Mouse (Mus musculus): ENCODE measurements at regions not wholly inside any gene's neighbourhood (a gene's known extent, or its start where the extent isn't known, plus 50 kb on each side); places are given as distances from the start of the nearest gene placed in this dataset.

GRCm38 (mm10) chr15:68644862-68645261 lies 2144.2 kb upstream of the Lrrc6 start:
- DNase-seq (ENCODE audit: low spot score in 2 of 2) = peak in 1 of 2 experiments; percentile 25

GRCm38 (mm10) chr15:68635633-68636032 lies 2134.9 kb upstream of the Lrrc6 start:
- no peak for DNase-seq (ENCODE audit: low spot score in 2 of 2)

- no peak for DNase-seq (ENCODE audit: low spot score in 2 of 2)
These were observed 2126.3 kb upstream of the Lrrc6 start for GRCm38 (mm10) chr15:68626976-68627375.

GRCm38 (mm10) chr15:68624831-68625230 lies 2124.1 kb upstream of the Lrrc6 start:
- no peak for DNase-seq (ENCODE audit: low spot score in 2 of 2)

GRCm38 (mm10) chr15:68620417-68621214 lies 2119.9 kb upstream of the Lrrc6 start:
- no peak for DNase-seq (ENCODE audit: low spot score in 2 of 2)

- peak in 1 of 2 experiments; percentile 11 for DNase-seq (ENCODE audit: low spot score in 2 of 2)
These were observed 2105.5 kb upstream of the Lrrc6 start for GRCm38 (mm10) chr15:68606110-68606791.

GRCm38 (mm10) chr15:68605478-68605877 lies 2104.8 kb upstream of the Lrrc6 start:
- DNase-seq (ENCODE audit: low spot score in 2 of 2) = no peak

GRCm38 (mm10) chr15:68582177-68582576 lies 2081.5 kb upstream of the Lrrc6 start:
- DNase-seq (ENCODE audit: low spot score in 2 of 2) = no peak

GRCm38 (mm10) chr15:68579486-68579885 lies 2078.8 kb upstream of the Lrrc6 start:
- peak in 1 of 2 experiments; percentile 84 for DNase-seq (ENCODE audit: low spot score in 2 of 2)

- DNase-seq (ENCODE audit: low spot score in 2 of 2) = peak in 1 of 2 experiments; percentile 59
These were observed 2059.9 kb upstream of the Lrrc6 start for GRCm38 (mm10) chr15:68560654-68561053.

- no peak for DNase-seq (ENCODE audit: low spot score in 2 of 2)
These were observed 2055.4 kb upstream of the Lrrc6 start for GRCm38 (mm10) chr15:68556133-68556532.

- no peak for DNase-seq (ENCODE audit: low spot score in 2 of 2)
These were observed 2035.3 kb upstream of the Lrrc6 start for GRCm38 (mm10) chr15:68536055-68536325.

GRCm38 (mm10) chr15:68535297-68536054 lies 2034.8 kb upstream of the Lrrc6 start:
- peak; percentile 11 to 64 for DNase-seq (ENCODE audit: low spot score in 2 of 2)

GRCm38 (mm10) chr15:68520759-68521158 lies 2020.0 kb upstream of the Lrrc6 start:
- DNase-seq (ENCODE audit: low spot score in 2 of 2) = peak in 1 of 2 experiments; percentile 28

GRCm38 (mm10) chr15:68512431-68512830 lies 2011.7 kb upstream of the Lrrc6 start:
- DNase-seq (ENCODE audit: low spot score in 2 of 2) = no peak

- DNase-seq (ENCODE audit: low spot score in 2 of 2) = no peak
These were observed 2007.5 kb upstream of the Lrrc6 start for GRCm38 (mm10) chr15:68508190-68508589.

- DNase-seq (ENCODE audit: low spot score in 2 of 2) = no peak
These were observed 2005.4 kb upstream of the Lrrc6 start for GRCm38 (mm10) chr15:68506093-68506492.

- peak in 1 of 2 experiments; percentile 55 for DNase-seq (ENCODE audit: low spot score in 2 of 2)
These were observed 1995.7 kb upstream of the Lrrc6 start for GRCm38 (mm10) chr15:68496438-68496837.

GRCm38 (mm10) chr15:68484789-68485188 lies 1984.1 kb upstream of the Lrrc6 start:
- peak in 1 of 2 experiments; percentile 41 for DNase-seq (ENCODE audit: low spot score in 2 of 2)

- DNase-seq (ENCODE audit: low spot score in 2 of 2) = no peak
These were observed 1977.0 kb upstream of the Lrrc6 start for GRCm38 (mm10) chr15:68477745-68478144.

- DNase-seq (ENCODE audit: low spot score in 2 of 2) = peak in 1 of 2 experiments; percentile 18
These were observed 1971.2 kb upstream of the Lrrc6 start for GRCm38 (mm10) chr15:68471928-68472327.

- no peak for DNase-seq (ENCODE audit: low spot score in 2 of 2)
These were observed 1962.1 kb upstream of the Lrrc6 start for GRCm38 (mm10) chr15:68462851-68463250.
